Mouse (Mus musculus): Measurements from ENCODE around the gene Eng.

DNA sequence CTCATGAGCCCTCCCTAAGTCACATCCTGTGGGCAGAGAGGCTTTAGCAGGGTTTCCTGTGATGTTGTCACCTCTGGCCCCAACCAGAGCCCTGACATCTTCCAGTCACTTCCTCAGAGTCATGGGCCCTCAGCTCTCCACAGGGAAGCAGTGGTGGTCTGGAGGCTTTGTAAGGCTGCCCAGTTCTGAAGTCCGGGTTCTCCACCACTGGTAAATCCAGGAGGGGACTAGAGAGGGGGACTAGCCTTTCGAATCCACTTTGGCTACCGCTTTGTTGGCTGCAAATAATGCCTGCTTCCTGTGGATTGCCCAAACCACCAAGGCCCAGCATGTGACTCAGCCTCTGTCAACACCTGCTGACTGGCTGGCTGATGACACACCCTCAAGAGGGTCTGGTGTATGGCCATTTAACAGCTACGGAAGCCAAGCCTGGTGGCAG lies 68.6 kb downstream of the Eng start:
- no peak for TF ChIP-seq CTCF (IDR thresholded peaks at IDR 0.05; ENCODE audit: low read depth, low read length)
- TF ChIP-seq POLR2A (IDR thresholded peaks at IDR 0.05; ENCODE audit: borderline replicate concordance, low read depth, low read length): no peak
